Mouse (Mus musculus) cortical plate, adult 2 months (tissue): ENCODE measurements around the gene Mmp17.

Experiments
- CTCF ChIP-seq: fragments of 200-500 bp; IDR thresholded peaks from 2 replicates; pipeline ENCODE4 v1.5.1; 2011; ENCODE audit warnings: mild to moderate bottlenecking, control low read depth, low read length; ENCODE audit not compliant: insufficient read depth; ENCODE audit errors: extremely low read depth
- POLR2A ChIP-seq: fragments of 200-500 bp; IDR thresholded peaks from 2 replicates; pipeline ENCODE4 v1.6.1; 2011; ENCODE audit warnings: mild to moderate bottlenecking, low read length, control low read depth; ENCODE audit not compliant: insufficient read depth; ENCODE audit errors: extremely low read depth

GRCm38 (mm10) chr5:129551991-129552390 lies 32.0 kb upstream of the Mmp17 start:
- TF ChIP-seq POLR2A (no peak), CTCF (no peak)
